Mouse (Mus musculus) ES-Bruce4 (cell line): ENCODE data around the gene Tsen54. TPM values are rescaled to one million over a fixed set of nuclear protein-coding genes. Genes with fewer than 3 reads are reported as not detected.

ENCODE experiments used
- H3K27ac ChIP-seq: 2 replicates; pipeline ENCODE4 v1.5.1; 2012; ENCODE audit warnings: low read length, inconsistent platforms; ENCODE audit not compliant: insufficient read depth
- H3K27me3 ChIP-seq: 2 replicates; pipeline ENCODE4 v1.6.1; 2012; ENCODE audit warnings: mild to moderate bottlenecking, low read length, inconsistent platforms; ENCODE audit not compliant: control insufficient read depth, poor library complexity, insufficient read depth, severe bottlenecking
- H3K36me3 ChIP-seq: 2 replicates; pipeline ENCODE4 v1.6.1; 2012; ENCODE audit warnings: inconsistent platforms, mild to moderate bottlenecking, low read length, moderate library complexity; ENCODE audit not compliant: control insufficient read depth, poor library complexity, insufficient read depth, severe bottlenecking
- H3K4me1 ChIP-seq: one replicate; pipeline ENCODE4 v1.8.1; 2011; ENCODE audit warnings: low read length; ENCODE audit not compliant: control insufficient read depth, insufficient read depth
- H3K4me3 ChIP-seq: 2 replicates; pipeline ENCODE4 v1.5.1; 2011; ENCODE audit warnings: low read depth, mild to moderate bottlenecking, low read length
- H3K9ac ChIP-seq: 2 replicates; pipeline ENCODE4 v1.6.1; 2012; ENCODE audit warnings: low read depth, mild to moderate bottlenecking, inconsistent platforms; ENCODE audit not compliant: poor library complexity, severe bottlenecking
- H3K9me3 ChIP-seq: replicated peaks from 2 replicates; pipeline ENCODE4 v1.6.1; 2012; ENCODE audit warnings: mild to moderate bottlenecking, low read length, inconsistent platforms; ENCODE audit not compliant: control insufficient read depth, poor library complexity, insufficient read depth, severe bottlenecking
- CTCF ChIP-seq: IDR thresholded peaks from one replicate; pipeline ENCODE4 v1.8.1; 2011; ENCODE audit warnings: low read depth, low read length
- EP300 ChIP-seq: IDR thresholded peaks from 2 replicates; pipeline ENCODE4 v1.6.1; 2011; ENCODE audit warnings: low read depth, low read length; ENCODE audit not compliant: insufficient read depth
- POLR2A ChIP-seq: IDR thresholded peaks from one replicate; pipeline ENCODE4 v1.8.1; 2011; ENCODE audit warnings: low read length; ENCODE audit not compliant: insufficient read depth
- polyA plus RNA-seq: library from polyadenylated mRNA; stranded (reverse); fragments of >200 nt; gene quantifications from 2 replicates; pipeline ENCODE4 v1.2.4, GENCODE M21; 2011; ENCODE audit warnings: low read depth; ENCODE audit not compliant: missing spikeins, insufficient read depth, insufficient read length

Tsen54 gene
- polyA plus RNA-seq, 1 experiment, result 26.9 TPM

- no peaks in the 10 kb centered on the region for H3K27me3 ChIP-seq
- H3K27ac ChIP-seq, result no peak overlapping the region
- H3K4me1 ChIP-seq, result peaks cover 2% of the 10 kb centered on the region
- peak overlapping the region; percentile 93 for H3K9ac ChIP-seq
- peaks cover 2% of the 10 kb centered on the region; the same call in 1 of the 2 replicates for H3K36me3 ChIP-seq
- peak overlapping the region; percentile 73 for H3K4me3 ChIP-seq
- H3K9me3 ChIP-seq, result no peaks in the 10 kb centered on the region
- TF ChIP-seq POLR2A (no peak), EP300 (no peak), CTCF (no peak)
These were observed 1.7 kb upstream of the Tsen54 start for GRCm38 (mm10) chr11:115812533-115813420.

DNA sequence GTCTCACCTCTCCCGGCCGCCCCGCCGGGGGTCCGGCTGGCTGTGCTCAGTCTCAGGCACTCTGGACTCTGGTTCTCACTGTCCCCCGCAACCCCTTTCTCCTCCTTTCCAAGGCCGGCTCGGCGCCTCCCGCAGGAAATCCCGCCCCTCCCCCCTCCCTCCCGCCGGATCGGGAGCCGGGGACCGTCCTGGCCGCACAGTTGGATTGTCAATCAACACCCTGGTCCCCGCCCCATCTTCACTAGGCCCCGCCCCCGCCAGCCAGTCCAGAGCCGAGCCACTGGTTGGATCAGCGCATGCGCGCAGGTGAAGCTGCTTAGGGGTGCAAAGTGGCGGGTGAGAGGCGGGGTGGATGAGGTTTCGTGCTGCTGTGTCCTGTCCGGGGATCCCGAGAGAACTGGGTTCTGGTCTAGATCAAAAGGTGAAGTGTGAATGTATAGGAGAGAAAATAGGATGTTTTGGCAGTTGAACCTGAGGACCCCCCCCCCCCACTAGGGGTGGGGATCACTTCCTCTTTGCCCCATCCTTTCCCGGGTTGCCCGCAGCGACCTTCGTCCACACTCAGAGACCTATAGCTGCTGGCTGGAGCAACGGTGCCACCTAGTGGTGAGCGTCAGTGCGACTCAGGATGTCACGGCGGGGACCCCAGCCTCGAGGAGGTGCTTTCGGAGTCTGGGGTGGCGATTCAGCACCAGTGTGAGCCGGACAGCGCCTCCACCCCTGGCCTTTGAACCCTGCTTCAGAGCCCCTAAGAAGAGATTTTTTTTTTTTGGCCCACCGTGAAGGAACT is 822 bp upstream of the Tsen54 start, which contains the start of gene Caskin2:
Gene Caskin2 (minus strand): TSS at position 133 of the 790 bp plus-strand sequence.
- Histone ChIP-seq H3K4me1 (peaks cover 2% of the 10 kb centered on the region), H3K27ac (no peak within 1 kb of the TSS), H3K4me3 (peak within 1 kb of the TSS; percentile 75), H3K9ac (peak within 1 kb of the TSS; percentile 93), H3K36me3 (peaks cover 2% of the 10 kb centered on the region; the same call in 1 of the 2 replicates), H3K9me3 (no peaks in the 10 kb centered on the region), H3K27me3 (no peaks in the 10 kb centered on the region)
- TF ChIP-seq EP300 (no peak), CTCF (peak; percentile 98), POLR2A (peak; percentile 64)

DNA sequence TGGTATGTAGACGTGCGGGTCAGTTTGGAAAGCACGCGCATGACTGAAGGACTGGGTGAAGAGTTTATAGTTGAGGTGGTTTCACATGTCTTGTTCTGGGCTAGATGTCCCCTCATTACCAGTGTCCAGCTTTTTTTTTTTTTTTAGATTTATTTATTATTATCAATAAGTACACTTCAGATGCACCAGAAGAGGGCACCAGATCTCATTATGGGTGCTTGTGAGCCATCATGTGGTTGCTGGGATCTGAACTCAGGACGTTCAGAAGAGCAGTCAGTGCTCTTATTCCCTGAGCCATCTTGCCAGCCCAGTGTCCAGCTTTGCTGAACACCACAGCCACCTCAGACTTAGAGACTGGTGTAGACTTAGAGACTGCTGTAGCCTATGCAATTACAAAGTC is 2.8 kb downstream of the Tsen54 start:
- Histone ChIP-seq H3K9me3 (no peaks in the 10 kb centered on the region), H3K9ac (no peak overlapping the region), H3K4me3 (no peak overlapping the region), H3K27ac (no peak overlapping the region), H3K27me3 (no peaks in the 10 kb centered on the region), H3K4me1 (no peaks in the 10 kb centered on the region), H3K36me3 (peaks cover 10% of the 10 kb centered on the region; the same call in 1 of the 2 replicates)
- TF ChIP-seq CTCF, result no peak

- no peak overlapping the region for H3K9ac ChIP-seq
- H3K4me3 ChIP-seq, result no peak overlapping the region
- no peak overlapping the region for H3K27ac ChIP-seq
- TF ChIP-seq EP300 (no peak), POLR2A (no peak), CTCF (no peak)
- H3K36me3 ChIP-seq, result peaks cover 10% of the 10 kb centered on the region; the same call in 1 of the 2 replicates
- H3K27me3 ChIP-seq, result no peaks in the 10 kb centered on the region
- H3K4me1 ChIP-seq, result no peaks in the 10 kb centered on the region
- no peaks in the 10 kb centered on the region for H3K9me3 ChIP-seq
These were observed 5.5 kb downstream of the Tsen54 start for GRCm38 (mm10) chr11:115819915-115820623.

DNA sequence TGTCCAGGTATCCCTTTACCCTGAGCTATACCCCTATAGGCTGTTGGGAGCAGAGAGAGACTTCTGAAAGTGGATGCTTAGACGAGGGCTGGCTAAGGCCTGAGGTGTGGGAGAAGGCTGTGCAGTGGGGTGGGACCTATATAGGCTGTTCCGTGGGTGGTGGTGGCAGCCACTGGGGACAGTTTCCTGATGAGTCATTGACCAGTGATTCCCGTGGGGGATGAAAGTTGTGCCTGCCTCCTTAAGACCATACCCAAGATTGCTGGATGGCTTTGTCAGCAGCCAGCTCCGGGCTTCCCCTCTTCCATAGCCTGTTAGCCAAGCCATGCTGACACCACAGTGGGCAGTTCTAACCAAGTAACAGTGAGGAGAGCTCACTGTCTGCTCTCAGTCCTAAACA is 6.5 kb downstream of the Tsen54 start:
- Histone ChIP-seq H3K4me1 (no peaks in the 10 kb centered on the region), H3K27ac (no peak overlapping the region), H3K4me3 (no peak overlapping the region), H3K9me3 (no peaks in the 10 kb centered on the region), H3K36me3 (peaks cover 10% of the 10 kb centered on the region; the same call in 1 of the 2 replicates), H3K27me3 (no peaks in the 10 kb centered on the region), H3K9ac (no peak overlapping the region)
- TF ChIP-seq EP300, result no peak
- no peak for TF ChIP-seq CTCF
- no peak for TF ChIP-seq POLR2A
